Mouse (Mus musculus) retina, postnatal 7 days (tissue): Measurements from ENCODE around the gene Notum.
A peak's percentile ranks its signal among the peaks of the same experiment; 100 is the strongest.

ENCODE experiments used
- DNase-seq: peaks from one replicate; pipeline ENCODE4 v3.0.0-alpha.2; 2012; ENCODE audit warnings: low read depth, low spot score

The Notum gene

DNA sequence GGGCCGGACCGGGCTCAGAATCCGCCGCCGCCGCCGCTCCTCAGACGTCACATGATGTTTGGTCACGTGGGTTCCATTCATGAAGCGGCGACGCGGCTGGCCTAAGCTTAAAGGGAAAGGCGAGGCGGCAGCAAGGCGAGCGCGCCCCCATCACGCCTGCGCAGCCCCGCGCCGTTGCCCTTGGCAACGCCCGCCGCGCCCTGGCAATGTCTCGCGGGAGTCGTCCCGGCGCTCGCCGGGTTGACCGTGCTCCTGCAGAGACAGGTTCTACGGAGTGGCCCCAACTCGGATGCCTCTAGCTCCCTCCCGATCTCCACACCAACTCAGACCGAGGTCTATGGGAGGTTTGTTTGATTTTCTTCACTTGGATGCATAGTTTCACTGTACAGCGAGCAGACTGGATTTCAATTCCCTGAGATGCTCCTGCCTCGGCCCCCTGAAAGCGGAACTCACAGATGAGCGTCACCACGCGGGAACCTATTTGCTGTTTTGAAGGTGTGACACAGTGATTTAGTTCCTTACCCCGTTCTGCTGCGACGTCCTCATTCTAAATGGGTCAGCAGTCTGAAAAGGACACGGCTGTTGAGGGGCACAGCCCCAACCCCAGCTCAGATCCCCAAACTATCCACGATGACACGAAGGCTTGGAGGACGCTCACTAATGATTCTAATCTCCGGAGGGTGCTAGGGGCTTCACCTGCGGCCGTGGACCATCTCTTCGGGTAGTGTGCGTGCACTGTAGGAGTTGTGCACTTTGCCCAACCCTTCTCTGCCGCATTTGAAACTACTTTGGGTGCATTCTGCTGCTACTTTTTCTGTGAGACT is 27.2 kb downstream of the Notum start, which contains the start of gene Mafg:
Gene Mafg (minus strand): TSS at position 81 of the 824 bp plus-strand sequence.
- peak; percentile 93 for DNase-seq

DNA sequence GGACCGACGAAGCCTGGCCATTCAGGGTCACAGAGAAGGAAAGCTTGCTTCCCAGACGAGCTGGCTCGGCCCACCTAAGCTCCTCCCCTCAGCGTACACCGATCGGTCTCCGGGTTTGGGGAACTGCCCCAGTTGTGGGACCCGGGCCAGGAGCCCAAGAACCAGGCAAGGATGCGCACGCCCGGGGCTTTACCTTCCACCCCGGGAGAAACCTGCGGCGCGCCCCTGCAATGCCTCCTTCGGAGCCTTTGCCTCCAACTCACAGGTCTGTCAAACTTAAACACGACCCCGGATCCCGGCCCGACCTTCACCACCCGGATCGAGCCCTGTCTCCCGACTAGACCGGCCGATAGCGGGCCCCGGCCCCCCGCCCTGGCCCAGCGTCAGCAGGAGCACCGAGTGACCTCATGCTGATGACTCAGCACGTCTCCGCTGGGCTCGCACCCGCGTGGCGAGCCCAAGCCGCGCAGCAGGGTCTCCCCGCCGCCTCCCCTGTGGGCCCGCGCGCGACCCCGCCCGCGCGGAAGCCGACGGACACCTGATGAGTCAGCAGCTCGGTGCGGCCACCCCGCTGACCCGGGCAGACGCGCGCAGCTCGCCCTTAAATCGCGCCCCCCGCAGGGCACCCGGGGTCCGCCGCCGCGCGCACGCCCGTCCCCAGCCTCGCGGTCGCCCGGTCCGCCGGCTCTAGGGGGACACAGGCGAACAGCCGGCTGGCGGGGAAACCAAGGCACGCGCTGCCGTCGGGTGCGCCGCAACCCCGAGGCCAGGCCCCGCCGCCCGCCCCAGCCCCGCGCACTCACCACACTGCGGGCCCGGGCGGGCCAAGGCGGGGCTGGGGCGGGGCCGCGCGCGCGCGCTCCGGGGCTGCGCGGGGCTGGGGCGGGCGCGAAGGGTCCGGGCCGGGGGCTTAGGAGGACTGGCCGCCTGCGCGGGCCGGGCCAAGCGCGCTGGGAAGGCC is 28.1 kb downstream of the Notum start:
- peak; percentile 54 for DNase-seq

DNA sequence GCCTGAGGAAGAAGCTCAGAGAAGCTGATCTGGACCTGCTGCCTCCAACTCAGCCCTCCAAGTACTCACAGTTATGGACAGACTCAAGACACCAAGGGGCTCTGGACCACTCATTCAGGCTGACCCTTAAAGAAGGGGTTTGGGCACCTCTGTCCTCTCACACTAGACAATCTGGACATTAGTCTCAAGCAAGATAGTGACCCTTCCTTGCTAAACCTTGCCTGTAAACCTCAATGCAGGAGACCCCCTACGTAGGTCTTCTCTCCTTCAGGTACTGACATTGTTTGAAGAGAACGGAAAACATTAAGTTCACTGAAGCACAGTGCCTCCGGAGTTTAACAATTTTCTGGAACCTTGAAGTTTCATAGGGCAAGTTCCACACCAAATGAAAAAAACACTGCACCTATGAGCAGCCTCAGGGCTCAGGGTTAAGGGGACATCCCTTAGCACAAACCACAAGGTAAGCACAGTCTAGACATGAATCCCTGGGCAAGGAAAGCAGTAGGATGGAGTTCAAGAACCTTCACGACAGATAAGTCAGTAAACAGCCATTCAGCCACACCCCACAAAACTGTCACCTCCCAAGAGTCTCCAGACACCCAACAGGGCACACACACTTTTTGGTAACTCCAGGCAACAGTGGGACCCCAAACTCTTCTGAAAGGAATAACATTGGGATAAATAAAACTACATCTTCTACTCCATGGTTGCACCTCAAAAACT is 29.1 kb downstream of the Notum start:
- no peak for DNase-seq

DNA sequence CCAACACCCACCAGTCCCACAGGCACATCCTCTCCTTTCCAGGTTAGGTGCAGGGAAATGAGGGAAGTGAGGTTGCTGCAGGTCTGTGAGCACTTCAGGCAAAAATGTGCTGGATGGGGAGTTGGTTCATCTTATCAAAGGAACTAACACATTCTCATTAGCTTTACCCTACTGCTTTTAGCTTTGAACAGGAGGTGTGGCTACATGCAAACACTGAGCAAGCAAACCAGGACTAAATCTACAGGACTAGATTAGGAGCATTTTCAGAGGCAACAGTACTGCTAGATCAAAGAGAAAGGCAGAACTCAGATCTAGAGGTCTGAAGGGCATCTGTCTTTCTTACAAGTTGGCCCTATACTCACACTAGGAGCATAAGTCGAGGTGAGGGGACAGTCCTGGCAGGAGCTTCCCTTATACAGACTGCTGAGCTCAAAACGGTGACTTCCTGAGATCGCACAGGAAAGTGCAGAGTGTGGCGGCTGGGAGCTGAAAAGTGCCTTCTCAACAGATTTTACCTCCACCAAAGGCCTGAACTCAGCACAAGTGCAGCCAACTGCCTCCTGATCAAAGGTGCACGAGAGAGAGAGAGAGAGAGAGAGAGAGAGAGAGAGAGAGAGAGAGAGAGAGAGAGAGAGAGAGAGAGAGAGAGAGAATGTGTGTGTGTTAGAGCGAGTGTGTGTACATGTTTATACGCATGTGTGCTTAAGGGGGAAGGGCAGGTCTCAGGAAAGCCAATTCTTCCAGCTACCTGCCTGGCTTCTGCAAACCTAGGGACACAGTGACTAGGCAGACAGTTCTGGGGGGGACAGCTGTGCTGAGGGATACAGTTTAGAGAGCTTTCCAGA is 29.9 kb downstream of the Notum start:
- no peak for DNase-seq

DNA sequence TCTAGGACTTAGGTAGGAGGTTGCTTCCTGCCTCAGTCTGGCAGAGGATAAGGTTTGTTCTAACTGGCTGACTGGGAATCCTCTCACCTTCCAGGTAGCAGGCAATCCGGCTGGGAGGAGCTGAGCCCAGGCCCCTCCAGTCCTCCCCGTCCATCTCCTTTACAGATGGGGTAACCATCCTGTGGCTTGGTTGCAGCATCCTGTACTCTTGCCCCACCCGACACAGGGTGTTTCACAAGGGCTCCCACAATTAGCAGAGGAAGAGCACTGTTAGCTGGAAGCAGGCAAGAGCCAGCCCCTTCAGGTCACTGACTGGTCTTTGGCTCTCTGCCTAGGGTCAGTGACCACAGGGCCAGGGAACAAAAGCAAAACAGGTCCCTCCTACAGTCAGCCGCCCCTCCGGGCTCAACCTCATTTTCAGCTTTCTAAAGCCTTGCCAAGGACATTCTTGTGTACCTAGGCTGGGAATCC is 30.5 kb downstream of the Notum start:
- DNase-seq: no peak

DNA sequence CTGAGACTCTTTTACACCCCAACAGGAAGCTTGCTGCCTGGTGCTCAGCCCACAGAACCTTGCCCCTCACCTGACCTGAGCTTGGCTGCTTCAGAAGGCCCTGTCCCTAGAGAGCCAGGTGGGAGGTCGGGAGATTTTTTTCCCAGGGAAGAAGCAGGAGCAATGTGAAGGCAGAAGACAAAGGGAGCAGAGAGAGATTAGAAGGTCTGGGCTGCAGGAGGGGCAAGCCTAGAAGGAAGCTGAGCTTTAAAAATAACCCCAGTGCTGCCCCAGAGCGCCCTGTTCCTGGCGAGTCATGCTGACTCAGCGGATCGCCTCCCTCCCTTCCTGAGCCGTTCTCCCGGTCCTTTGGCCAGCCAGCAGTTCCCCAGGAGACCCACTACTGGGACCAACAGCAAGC is 31.1 kb downstream of the Notum start:
- no peak for DNase-seq

DNA sequence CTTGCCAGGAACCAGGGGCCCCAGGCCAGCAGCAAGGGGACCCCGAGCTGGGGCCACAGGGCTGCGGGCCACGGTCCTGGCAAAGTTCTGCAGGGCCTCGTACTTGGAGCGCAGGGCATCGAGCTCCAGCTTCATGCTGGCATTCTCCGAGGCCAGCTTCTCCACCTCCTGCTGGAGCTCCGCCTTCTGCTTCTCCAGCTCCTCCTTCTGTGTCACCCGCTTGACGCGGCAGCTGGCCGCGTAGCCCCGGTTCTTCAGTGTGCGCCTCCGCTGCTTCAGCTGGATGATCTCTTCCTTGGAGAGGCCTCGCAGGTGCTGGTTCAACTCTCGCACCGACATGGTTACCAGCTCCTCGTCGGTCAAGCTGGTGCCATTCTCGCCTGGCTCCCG is 31.6 kb downstream of the Notum start:
- DNase-seq: no peak

DNA sequence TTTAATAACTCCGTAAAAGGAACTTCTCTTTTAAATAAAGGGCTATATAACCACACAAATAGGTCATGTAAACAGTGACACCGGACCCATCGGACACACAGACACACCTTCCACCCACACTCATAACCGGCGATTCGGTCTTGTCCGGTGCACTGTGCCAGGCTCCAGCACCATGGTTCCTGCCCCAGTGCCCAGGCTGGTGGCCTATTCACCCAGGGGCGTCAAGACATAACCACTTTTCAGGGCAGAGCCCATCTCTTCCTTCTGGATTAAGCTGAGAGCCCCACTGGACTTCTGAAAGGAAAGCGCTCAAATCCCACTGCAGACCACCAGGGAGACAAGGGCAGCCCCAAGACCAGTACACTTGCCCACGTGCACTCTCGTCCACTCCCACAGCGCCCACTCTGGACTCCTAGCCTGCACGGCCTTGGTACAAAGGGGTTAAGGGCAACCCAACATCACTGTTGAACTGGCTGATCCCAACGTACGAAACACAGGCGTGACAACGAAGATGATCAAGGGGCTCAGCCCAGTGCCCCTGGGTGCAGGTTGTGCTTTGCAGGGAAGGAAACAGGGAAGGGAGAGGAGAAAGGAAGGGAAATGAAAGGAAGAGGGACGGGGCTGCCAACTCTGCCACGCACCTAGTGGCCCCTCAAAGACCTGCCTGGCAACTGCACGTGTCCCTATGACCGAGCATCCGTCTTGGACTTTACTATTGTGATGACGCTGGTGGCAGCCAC is 32.2 kb downstream of the Notum start:
- DNase-seq: no peak

DNA sequence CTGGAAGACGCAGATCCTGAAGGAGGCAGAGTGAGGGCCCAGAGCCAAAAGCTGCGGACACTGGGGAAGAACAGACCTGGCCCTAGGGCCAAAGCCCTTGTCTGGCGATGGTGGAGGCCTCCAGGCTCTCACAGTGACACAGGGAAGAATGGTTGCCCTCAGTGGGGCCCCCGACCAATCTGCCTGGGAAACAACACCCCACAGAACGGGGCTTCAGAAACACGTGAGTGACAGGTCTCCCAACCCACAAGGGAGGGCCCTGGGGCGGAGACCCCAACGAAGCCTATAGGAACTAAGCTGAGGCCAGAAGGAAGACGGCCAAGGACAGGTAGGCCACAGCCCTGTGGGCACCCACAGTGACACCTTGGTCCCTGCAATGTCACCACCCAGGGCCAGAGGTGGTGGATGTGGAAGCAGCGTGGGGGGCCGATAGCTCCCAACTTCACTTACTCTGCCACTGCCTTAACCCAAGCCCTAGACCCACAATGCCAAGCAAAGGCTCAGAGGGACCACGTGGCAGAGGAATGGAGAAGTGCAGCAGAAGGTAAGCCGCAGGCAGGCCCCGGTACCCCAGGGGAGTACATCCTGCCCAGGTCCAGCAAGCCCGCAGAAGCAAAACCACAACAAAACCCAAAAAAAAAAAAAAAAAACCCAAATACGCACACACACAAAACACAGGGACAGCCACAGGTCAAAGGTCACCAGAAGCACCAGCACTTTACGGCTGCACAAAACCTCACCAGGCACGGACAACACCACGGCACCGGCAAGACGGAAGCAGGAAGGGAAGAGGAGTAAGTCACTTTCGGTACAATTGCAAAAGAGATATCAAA is 33.3 kb downstream of the Notum start:
- DNase-seq: no peak

DNA sequence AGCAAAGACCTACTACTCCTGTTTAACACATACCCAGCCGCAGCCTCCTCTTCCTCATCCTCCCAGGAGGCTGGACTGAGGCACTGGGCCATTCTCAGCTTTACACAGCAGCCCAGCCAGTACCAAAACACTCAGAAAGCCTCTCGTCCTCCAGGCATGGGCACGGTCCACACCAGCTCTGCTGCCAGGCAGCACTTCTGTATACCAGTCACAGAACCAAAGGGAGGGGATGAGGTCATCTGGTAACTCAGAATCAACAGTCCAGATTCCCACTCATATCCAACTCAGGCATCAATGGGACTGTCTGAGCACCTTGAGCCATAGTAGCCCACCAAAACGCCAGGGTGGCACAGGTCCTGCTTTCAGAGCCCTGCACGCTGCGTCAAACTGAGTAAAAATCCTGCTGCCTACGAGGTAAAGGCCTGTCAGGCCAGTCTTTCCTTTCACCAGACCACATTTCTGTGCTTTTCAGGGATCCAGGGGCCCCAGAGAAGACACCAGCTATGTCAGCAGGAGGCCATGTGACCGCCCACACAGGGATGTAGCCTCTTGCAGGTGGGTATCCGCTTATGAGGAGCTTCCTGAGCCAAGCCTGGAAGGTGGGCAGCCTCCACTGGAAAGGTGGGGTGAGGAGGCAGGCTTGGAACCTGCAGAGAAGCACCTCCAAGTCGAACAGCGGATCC is 34.0 kb downstream of the Notum start:
- no peak for DNase-seq

DNA sequence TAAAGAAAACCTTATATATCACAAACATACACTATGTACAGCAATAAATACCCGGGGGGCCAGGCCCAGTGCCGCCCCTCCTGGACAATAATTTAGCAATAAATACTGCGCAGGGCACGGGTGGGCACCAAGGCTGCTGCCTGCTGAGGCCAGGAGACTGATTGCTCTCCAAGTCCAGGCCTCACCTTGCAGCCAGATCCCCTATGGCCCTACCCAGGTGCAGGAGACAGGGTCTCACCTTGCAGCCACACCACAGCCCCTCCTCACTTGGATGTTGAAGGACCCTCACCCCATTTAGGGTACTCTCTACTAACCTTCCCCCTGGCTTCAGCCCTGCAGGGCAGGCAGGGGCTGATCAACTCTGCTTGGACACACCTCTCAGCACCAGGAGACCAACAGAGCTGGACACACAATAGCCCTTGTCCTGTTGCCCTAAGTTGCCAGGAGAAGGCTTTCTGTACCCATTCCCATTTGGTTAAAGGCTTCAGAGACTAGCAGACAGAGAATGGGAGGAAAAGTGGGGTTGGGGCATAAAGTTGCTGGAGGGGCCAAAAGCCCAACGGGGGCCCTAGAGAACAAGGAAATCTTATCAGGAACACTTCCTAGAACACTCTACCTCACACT is 35.7 kb downstream of the Notum start, which contains the start of gene Sirt7:
Gene Sirt7 (minus strand): TSS at position 89 of the 624 bp plus-strand sequence.
- DNase-seq: no peak

DNA sequence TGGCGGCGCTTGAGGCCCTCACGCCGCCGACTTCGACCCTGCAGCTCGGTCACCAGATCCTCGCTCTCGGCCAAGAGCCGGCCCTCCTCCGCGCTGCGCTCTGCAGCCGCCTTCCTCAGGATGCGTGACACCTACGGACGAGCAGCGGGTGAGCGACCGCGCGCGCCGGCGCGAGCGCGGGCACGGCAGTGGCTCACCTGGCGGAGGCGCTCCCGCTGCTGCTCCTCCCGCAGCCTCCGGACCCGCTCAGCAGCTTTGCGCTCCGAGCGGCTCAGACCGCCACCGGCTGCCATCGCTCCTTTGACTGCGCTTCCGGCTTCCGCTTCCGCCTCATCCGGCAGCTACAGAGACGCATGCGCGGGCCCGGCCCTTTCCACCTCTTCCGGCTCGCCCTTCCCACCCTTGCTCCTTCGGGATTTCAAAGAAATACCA is 36.3 kb downstream of the Notum start:
- peak; percentile 79 for DNase-seq

DNA sequence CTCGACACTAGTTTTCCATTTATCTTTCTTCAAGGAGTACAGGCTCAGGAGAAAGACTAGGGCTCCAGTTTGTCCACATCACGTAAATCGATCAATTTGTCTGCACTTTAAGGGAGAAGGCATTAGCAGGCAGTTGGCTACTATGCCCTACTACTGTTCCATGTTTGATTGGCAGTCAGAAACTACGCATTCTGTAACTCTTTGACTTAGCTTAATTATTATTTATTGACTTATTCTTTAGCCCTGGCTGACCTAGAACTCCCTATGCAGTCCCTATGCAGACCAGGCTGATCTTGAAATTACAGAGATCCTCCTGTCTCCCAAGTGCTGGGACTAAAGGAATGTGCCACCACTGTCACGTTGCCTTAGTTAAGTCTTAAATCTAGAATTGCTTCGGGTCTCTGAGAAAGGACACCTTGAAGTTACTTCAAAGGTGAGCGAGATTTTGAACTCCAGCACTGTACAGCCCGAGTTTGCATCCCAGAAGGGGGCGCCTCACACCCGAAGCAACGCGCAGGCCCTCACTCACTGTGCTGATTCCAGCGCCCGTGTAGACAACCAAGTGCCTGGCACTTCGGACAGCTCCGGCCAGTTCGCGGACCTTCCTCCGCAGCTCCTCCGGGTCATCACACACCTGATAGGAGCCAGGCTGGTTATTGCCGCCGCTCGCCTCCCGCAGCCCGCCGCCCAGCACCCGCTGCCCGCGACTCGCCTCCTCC is 36.9 kb downstream of the Notum start:
- DNase-seq: no peak

DNA sequence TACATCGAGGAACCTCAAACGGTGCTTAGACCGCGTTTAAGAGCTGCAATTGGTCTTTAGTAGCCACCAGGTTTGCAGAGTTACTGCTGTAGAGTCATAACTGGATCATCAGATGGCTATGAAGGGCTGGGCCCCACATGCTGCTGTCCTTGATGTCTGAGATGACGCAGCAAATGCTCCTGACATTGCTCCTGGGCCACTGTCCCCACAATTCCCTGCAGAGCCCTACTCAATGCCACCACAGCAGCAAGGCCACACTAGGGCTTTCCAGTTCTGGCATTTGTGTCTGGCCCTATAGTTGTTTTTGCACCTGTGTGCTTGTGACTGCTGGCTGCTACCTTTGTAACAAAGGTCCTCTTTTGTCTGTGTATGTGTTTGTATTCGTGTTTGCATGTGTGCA is 38.2 kb downstream of the Notum start:
- DNase-seq: no peak

DNA sequence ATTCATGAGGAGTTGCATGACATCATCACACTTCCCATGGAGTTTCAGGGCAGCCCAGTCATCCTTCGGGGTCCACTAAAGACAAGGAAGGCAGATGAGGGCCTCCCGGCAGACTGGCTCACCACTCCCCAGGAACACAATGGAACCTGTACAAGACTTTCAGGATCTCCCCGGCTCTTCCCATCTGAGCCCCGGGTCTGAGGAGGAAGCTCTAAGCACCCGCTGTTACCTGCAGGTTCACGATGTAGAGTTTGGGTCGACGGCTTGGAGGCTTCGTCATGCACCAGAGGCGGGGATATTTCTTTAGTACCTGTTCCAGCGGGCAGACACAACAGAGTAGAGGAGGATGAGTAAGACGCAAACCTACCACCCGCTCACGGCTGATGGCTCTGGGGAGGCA is 40.8 kb downstream of the Notum start:
- DNase-seq: no peak

DNA sequence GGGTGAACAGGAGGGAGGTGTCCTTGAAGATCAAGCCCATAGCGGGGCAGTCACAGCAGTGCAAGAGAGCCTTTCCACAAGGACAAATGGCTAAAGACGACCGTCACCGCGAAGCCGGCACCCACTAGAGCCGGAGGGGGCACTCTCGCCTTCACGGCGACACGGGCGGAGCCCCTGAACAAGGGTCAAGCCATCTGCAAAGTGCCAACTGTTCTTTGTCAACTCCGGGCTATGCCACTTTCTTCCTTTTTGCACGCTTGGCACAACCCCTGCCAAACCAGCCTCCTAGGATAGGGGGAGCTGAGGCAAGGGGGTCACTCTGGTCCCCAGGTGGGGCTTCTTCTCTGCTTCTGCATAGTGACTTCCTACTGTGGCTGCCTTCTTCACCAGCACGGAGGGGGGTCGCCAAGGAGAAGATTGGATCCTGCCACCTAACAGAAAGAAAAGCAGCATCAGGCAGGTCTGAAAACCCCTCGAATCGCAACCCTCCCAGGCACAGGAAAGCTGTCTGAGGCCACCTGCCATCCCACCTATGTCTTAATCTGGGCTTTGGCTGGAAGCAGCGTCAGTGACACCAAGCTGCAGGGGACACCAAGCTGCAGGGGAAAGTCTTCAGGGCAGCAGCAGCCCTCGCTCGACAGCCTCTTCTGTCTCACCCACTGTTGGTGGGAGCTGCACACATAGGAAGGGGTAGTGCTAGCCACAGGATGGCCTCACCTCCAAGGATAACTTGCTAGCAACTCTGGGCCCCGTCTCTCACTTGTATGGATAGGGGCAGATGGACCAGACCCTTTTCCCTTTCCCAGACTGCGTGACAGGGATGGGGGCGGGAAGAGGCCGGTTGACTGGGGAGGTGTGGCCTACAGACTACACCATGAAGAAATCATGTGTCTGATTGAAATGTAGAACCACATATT is 42.1 kb downstream of the Notum start:
- no peak for DNase-seq
